Mouse (Mus musculus): Measurements from ENCODE around the gene Foxr1.
A peak's percentile ranks its signal among the peaks of the same experiment; 100 is the strongest.
"Not testable (repeated sequence)": the region's sequence is repeated elsewhere in the genome, so short reads cannot be mapped to it uniquely, and the experiment has no call there.

Gene Foxr1

GRCm38 (mm10) chr9:44417156-44417891 is 23.6 kb downstream of the Foxr1 start:
- no peak for DNase-seq (ENCODE audit: low read depth)

GRCm38 (mm10) chr9:44412781-44413180 is 28.2 kb downstream of the Foxr1 start:
- no peak for DNase-seq (ENCODE audit: low read depth)

- no peak for DNase-seq (ENCODE audit: low read depth)
These were observed 28.6 kb downstream of the Foxr1 start for GRCm38 (mm10) chr9:44412306-44412705.

- no peak for DNase-seq (ENCODE audit: low read depth)
These were observed 29.3 kb downstream of the Foxr1 start for GRCm38 (mm10) chr9:44411601-44412130.

- DNase-seq (ENCODE audit: low read depth): no peak
These were observed 30.1 kb downstream of the Foxr1 start for GRCm38 (mm10) chr9:44410647-44411336.

GRCm38 (mm10) chr9:44408693-44409092 is 32.2 kb downstream of the Foxr1 start:
- not testable (repeated sequence) for DNase-seq (ENCODE audit: low read depth)

- DNase-seq (ENCODE audit: low read depth): no peak
These were observed 33.2 kb downstream of the Foxr1 start for GRCm38 (mm10) chr9:44407752-44408097.

- peak; percentile 89 for DNase-seq (ENCODE audit: low read depth)
These were observed 33.8 kb downstream of the Foxr1 start, which contains the start of the genes Rps25 and Trappc4 for GRCm38 (mm10) chr9:44406906-44407751. TSS of gene Rps25 (plus strand) at chr9:44407139. TSS of gene Trappc4 (minus strand) at chr9:44407600.

- no peak for DNase-seq (ENCODE audit: low read depth)
These were observed 35.9 kb downstream of the Foxr1 start for GRCm38 (mm10) chr9:44405011-44405410.

GRCm38 (mm10) chr9:44401081-44401480 is 39.9 kb downstream of the Foxr1 start:
- DNase-seq (ENCODE audit: low read depth): no peak

GRCm38 (mm10) chr9:44399795-44400114 is 41.2 kb downstream of the Foxr1 start:
- DNase-seq (ENCODE audit: low read depth): no peak

GRCm38 (mm10) chr9:44399114-44399794 is 41.7 kb downstream of the Foxr1 start:
- DNase-seq (ENCODE audit: low read depth): no peak

GRCm38 (mm10) chr9:44398551-44398950 is 42.4 kb downstream of the Foxr1 start:
- DNase-seq (ENCODE audit: low read depth): no peak

GRCm38 (mm10) chr9:44398087-44398486 is 42.8 kb downstream of the Foxr1 start:
- DNase-seq (ENCODE audit: low read depth): no peak

GRCm38 (mm10) chr9:44396684-44397411 is 44.1 kb downstream of the Foxr1 start, which contains the start of gene Slc37a4:
TSS of gene Slc37a4 (plus strand) at chr9:44396852.
- peak; percentile 85 for DNase-seq (ENCODE audit: low read depth)

- DNase-seq (ENCODE audit: low read depth): no peak
These were observed 49.5 kb downstream of the Foxr1 start for GRCm38 (mm10) chr9:44391466-44391865.

- no peak for DNase-seq (ENCODE audit: low read depth)
These were observed 51.7 kb downstream of the Foxr1 start for GRCm38 (mm10) chr9:44389273-44389672.

GRCm38 (mm10) chr9:44387221-44387620 is 53.7 kb downstream of the Foxr1 start:
- no peak for DNase-seq (ENCODE audit: low read depth)

- DNase-seq (ENCODE audit: low read depth): no peak
These were observed 56.3 kb downstream of the Foxr1 start for GRCm38 (mm10) chr9:44384596-44384995.

Measured in fibroblast of lung, adult 2 months (primary cell).